Mouse (Mus musculus) heart, embryonic 14.5 days (tissue): ENCODE data around the gene Tnfaip6. TPM values are rescaled to one million over a fixed set of nuclear protein-coding genes. Genes with fewer than 3 reads are reported as not detected.

ENCODE experiments used
- ATAC-seq: fragments of 200-750 bp; cut with Nextera tagmentation; 2 replicates; pipeline ENCODE4 v1.8.0; 2017; ENCODE audit warnings: low read depth, moderate TSS enrichment; ENCODE audit not compliant: insufficient number of reproducible peaks, insufficient read depth, low FRiP score
- H3K27ac ChIP-seq, 2 experiments: fragments of 200-500 bp in 1 of 2; fragments of 300-500 bp in 1 of 2; sonication (generic) in 1 of 2; replicated peaks in 1 of 2; 2 replicates each; pipeline ENCODE4 v1.5.1; 2012 to 2014; ENCODE audit warnings: low read depth in 2 of 2, low read length in 2 of 2, control low read depth in 1 of 2, mild to moderate bottlenecking in 1 of 2, mixed read lengths in 1 of 2; ENCODE audit not compliant: control insufficient read depth in 1 of 2, insufficient read depth in 1 of 2
- H3K27me3 ChIP-seq: fragments of 300-500 bp; sonication (generic); 2 replicates; pipeline ENCODE4 v1.6.1; 2014; ENCODE audit warnings: mild to moderate bottlenecking, low read length, control low read depth; ENCODE audit not compliant: control insufficient read depth, insufficient read depth
- H3K36me3 ChIP-seq: fragments of 300-500 bp; sonication (generic); 2 replicates; pipeline ENCODE4 v1.6.1; 2014; ENCODE audit warnings: mild to moderate bottlenecking, control low read depth, low read length, mixed read lengths; ENCODE audit not compliant: control insufficient read depth, insufficient read depth
- H3K4me1 ChIP-seq, 2 experiments: fragments of 200-500 bp in 1 of 2; fragments of 300-500 bp in 1 of 2; sonication (generic) in 1 of 2; 2 replicates each; pipeline ENCODE4 v1.6.1; 2012 to 2014; ENCODE audit warnings: low read length in 2 of 2, control low read depth in 1 of 2, mixed read lengths in 1 of 2; ENCODE audit not compliant: control insufficient read depth in 2 of 2, insufficient read depth in 2 of 2
- H3K4me2 ChIP-seq: fragments of 300-500 bp; sonication (generic); 2 replicates; pipeline ENCODE4 v1.6.1; 2014; ENCODE audit warnings: mild to moderate bottlenecking, low read length
- H3K4me3 ChIP-seq, 2 experiments: fragments of 200-500 bp in 1 of 2; fragments of 300-500 bp in 1 of 2; sonication (generic) in 1 of 2; 2 replicates each; pipeline ENCODE4 v1.5.1; 2012 to 2014; ENCODE audit warnings: low read length in 2 of 2, mild to moderate bottlenecking in 2 of 2, control low read depth in 1 of 2, low read depth in 1 of 2, moderate library complexity in 1 of 2; ENCODE audit not compliant: control insufficient read depth in 1 of 2, insufficient read depth in 1 of 2
- H3K9ac ChIP-seq: fragments of 300-500 bp; sonication (generic); 2 replicates; pipeline ENCODE4 v1.6.1; 2014; ENCODE audit warnings: mild to moderate bottlenecking, low read length
- H3K9me3 ChIP-seq: fragments of 300-500 bp; sonication (generic); 2 replicates; pipeline ENCODE4 v1.6.1; 2016; ENCODE audit warnings: low read length, control low read depth; ENCODE audit not compliant: control insufficient read depth
- WGBS: fragments of 180-500 bp; shearing (Covaris S2); extraction: QIAGEN DNeasy Blood & Tissue Kit; methylation state at CpG from one replicate; pipeline ENCODE4 v1.1.7; 2014; 5-methylcytosine and 5-hydroxymethylcytosine counted together
- polyA plus RNA-seq: library from polyadenylated mRNA; unstranded; fragments of >200 nt; fragmentation: Nextera tagmentation; extraction: Ambion mirVana; gene quantifications from 2 replicates; pipeline ENCODE4 v1.2.1, GENCODE M21; 2014

The Tnfaip6 gene
- polyA plus RNA-seq, 1 experiment from 2014 or later = 2.5 TPM

DNA sequence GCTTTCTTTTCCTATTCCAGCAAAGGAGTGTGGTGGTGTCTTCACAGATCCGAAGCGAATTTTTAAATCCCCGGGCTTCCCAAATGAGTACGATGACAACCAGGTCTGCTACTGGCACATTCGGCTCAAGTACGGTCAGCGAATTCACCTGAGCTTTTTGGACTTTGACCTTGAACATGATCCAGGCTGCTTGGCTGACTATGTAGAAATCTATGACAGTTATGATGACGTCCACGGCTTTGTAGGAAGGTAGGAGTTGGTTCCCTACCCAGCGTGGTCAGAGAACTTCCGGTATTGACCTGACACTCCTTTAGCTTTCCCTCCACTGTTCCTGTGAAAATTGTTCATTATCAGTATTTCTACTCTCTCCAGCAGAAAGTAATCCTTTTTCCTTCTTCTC, 13.0 kb downstream of the Tnfaip6 start:
- H3K36me3 ChIP-seq = no peaks in the 10 kb centered on the region
- H3K27ac ChIP-seq = no peak overlapping the region
- ATAC-seq = no peak
- no peaks in the 10 kb centered on the region for H3K27me3 ChIP-seq
- H3K4me3 ChIP-seq = no peak overlapping the region
- no peak overlapping the region for H3K4me2 ChIP-seq
- no peaks in the 10 kb centered on the region for H3K9me3 ChIP-seq
- H3K4me1 ChIP-seq = peaks cover 0 to 15% of the 10 kb centered on the region in 2 experiments; a peak in 2 of 4 replicates
- WGBS = 89% methylated on average over 11 of the region's 11 CpGs
- no peak overlapping the region for H3K9ac ChIP-seq

DNA sequence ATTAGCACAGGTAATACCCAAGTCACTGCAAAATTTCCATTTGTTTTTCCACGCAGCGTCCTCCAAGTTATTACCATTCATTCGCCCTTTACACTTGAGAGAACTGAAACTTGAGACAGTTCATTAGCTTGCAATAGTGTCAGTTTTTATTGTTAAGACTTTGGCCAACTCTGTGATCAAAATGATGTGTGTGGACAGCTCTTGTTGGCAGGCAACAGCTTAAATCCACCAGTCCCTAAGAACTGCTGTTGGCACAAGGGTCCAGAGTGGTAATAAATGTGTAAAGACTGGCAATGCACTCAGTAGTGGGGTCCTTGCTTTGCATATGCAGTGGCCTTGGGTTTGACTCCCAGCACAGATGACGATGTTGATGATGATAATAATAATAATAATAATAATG, 14.5 kb downstream of the Tnfaip6 start:
- no peak overlapping the region for H3K4me3 ChIP-seq
- no peaks in the 10 kb centered on the region for H3K9me3 ChIP-seq
- H3K9ac ChIP-seq = no peak overlapping the region
- no peak for ATAC-seq
- no peaks in the 10 kb centered on the region for H3K36me3 ChIP-seq
- 92% methylated on average over 4 of the region's 4 CpGs for WGBS
- H3K27me3 ChIP-seq = no peaks in the 10 kb centered on the region
- no peak overlapping the region for H3K27ac ChIP-seq
- H3K4me2 ChIP-seq = no peak overlapping the region
- H3K4me1 ChIP-seq = peaks cover 0 to 15% of the 10 kb centered on the region in 2 experiments; a peak in 2 of 4 replicates

DNA sequence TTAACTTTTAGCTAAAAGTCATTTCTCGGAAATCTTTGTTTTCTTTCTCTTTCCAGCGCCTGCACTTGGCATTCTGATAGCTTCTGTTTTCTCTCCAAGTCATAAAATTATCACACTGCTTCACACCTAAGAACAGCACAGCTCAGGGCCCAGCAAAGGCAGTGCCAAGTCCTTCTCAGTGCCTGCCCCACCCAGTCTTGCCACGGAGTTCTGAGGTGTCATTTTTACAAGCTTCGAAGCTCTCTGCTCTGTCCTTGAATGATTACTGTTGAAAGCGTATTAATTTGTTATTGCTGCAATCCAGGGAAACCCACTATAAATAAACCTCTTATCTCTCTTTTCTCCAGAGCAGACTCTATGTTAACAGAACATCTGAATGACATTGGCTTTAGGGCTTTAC, 15.7 kb downstream of the Tnfaip6 start:
- H3K27me3 ChIP-seq = no peaks in the 10 kb centered on the region
- no peaks in the 10 kb centered on the region for H3K36me3 ChIP-seq
- no peak overlapping the region for H3K4me3 ChIP-seq
- peak; percentile 35; the same call in 1 of the 2 replicates for ATAC-seq
- 0 out of 2 replicates have a peak overlapping the region, but pooled peaks have one; percentile 8 for H3K9ac ChIP-seq
- H3K27ac ChIP-seq = peak overlapping the region; percentile 67 to 73
- H3K9me3 ChIP-seq = no peaks in the 10 kb centered on the region
- H3K4me1 ChIP-seq = peaks cover 0 to 15% of the 10 kb centered on the region in 2 experiments; a peak in 2 of 4 replicates
- 12% methylated on average over 5 of the region's 5 CpGs for WGBS
- H3K4me2 ChIP-seq = peak overlapping the region; percentile 40

DNA sequence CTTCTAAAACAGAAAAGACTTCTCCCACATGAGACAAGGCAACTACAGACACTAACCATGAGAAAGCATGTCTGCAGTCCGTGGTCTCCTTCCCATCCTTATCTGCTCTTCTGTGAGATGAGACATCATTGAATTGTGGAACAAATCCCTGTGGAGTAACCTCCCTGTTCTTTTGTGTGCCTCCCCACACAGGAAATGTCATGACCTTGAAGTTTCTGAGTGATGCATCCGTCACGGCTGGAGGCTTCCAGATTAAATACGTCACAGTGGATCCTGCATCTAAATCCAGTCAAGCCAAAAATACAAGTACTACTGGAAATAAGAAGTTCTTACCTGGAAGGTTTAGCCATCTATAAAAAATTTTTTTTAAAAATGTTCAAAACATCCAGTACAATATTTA, 17.8 kb downstream of the Tnfaip6 start:
- no peaks in the 10 kb centered on the region for H3K36me3 ChIP-seq
- no peak overlapping the region for H3K4me3 ChIP-seq
- no peak overlapping the region for H3K4me2 ChIP-seq
- no peaks in the 10 kb centered on the region for H3K9me3 ChIP-seq
- H3K4me1 ChIP-seq = peaks cover 0 to 15% of the 10 kb centered on the region in 2 experiments; a peak in 2 of 4 replicates
- 0 out of 4 replicates have a peak overlapping the region, but pooled peaks of 1 of the 2 experiments have one; percentile 10 for H3K27ac ChIP-seq
- no peak for ATAC-seq
- H3K9ac ChIP-seq = no peak overlapping the region
- H3K27me3 ChIP-seq = no peaks in the 10 kb centered on the region
- WGBS = 13% methylated on average over 4 of the region's 4 CpGs

DNA sequence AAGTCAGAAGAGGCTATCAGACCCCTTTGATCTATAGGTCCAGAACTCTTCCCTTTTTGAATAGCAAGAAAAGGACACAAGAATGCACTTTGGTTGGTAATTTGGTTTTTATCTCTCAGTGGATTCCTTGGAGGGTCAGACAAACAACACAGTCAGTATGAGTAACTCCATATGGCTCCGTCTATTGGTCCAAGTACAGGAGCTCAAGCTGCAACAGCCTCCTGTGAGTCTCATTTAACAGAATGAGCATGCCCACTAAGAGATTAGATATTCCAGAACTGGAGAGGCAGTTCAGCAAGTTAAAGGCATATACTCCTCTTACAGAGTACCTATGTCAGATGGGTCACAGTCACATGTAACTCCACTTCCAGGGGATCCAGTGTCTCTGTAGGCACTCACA, 19.3 kb downstream of the Tnfaip6 start:
- no peaks in the 10 kb centered on the region for H3K36me3 ChIP-seq
- ATAC-seq = no peak
- H3K4me1 ChIP-seq = peaks cover 0 to 15% of the 10 kb centered on the region in 2 experiments; a peak in 2 of 4 replicates
- H3K4me2 ChIP-seq = no peak overlapping the region
- H3K9me3 ChIP-seq = no peaks in the 10 kb centered on the region
- H3K4me3 ChIP-seq = no peak overlapping the region
- WGBS = 41% methylated on average over 1 of the region's 1 CpGs
- H3K27me3 ChIP-seq = no peaks in the 10 kb centered on the region
- H3K9ac ChIP-seq = no peak overlapping the region
- no peak overlapping the region for H3K27ac ChIP-seq

DNA sequence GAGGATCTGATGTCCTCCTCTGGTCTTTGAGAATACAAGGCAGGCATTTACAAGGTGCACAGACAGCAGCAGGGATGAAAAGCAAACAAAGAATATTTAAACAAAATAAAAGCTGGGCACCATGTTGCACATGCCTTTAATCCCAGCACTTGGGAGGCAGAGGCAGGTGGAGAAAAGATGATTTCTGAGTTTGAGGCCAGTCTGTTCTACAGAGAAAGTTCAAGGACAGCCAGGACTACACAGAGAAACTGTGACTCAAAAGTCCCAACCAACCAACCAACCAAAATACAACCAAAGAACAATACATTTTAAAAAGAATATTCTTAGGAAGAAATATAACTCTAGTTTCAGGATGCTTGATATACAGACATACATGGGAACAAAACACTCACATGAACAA, 19.9 kb downstream of the Tnfaip6 start:
- ATAC-seq = no peak
- Histone ChIP-seq H3K4me3 (no peak overlapping the region), H3K27me3 (no peaks in the 10 kb centered on the region), H3K4me1 (peaks cover 0 to 15% of the 10 kb centered on the region in 2 experiments; a peak in 2 of 4 replicates), H3K27ac (no peak overlapping the region), H3K9me3 (no peaks in the 10 kb centered on the region), H3K36me3 (no peaks in the 10 kb centered on the region), H3K4me2 (no peak overlapping the region), H3K9ac (no peak overlapping the region)

DNA sequence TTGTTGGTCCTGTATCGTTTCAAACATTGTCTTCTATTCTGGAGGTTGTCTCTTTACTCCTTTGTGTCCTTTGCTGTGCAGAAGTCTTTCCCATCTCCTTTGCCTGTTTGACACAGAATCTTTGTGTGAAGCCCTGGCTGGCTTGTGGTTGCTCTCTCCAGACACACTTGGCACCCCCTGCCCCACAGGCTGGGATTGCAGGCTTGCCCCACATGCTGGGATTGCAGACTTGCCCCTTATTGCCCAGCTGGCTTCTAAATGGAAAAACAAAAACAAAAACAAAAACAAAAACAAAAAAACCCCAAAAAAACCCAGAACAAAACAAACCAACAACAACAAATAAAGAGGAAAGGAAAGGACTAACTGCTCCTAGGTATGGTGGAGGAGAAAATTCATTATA, 30.8 kb downstream of the Tnfaip6 start:
- ATAC-seq = no peak
- Histone ChIP-seq H3K9me3 (no peaks in the 10 kb centered on the region), H3K9ac (no peak overlapping the region), H3K4me1 (0 out of 4 replicates have a peak, but pooled peaks cover 0 to 5% of the 10 kb centered on the region in 2 experiments), H3K36me3 (no peaks in the 10 kb centered on the region), H3K27me3 (no peaks in the 10 kb centered on the region), H3K4me2 (no peak overlapping the region), H3K27ac (no peak overlapping the region), H3K4me3 (no peak overlapping the region)
- 75% methylated on average over 1 of the region's 1 CpGs for WGBS

DNA sequence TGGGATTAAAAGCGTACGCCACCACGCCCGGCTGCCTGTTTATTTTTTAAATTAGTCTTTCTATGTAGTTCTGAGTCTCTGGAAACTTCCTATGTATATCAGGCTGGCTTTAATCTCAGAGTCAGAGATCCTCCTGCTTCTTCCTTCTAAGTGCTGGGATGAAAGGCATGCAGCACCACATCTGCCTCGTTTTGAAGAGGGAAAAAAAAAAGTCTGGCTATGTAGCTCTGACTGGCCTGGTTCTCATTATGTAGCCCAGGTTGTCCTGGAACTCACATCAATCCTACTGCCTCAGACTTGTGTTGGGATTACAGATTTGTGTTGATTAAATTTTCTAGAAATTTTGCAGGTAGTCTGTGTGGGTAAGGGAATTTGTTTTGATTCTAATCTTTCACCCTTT, 33.0 kb downstream of the Tnfaip6 start:
- H3K9ac ChIP-seq = no peak overlapping the region
- H3K27ac ChIP-seq = no peak overlapping the region
- H3K4me2 ChIP-seq = no peak overlapping the region
- H3K27me3 ChIP-seq = no peaks in the 10 kb centered on the region
- H3K36me3 ChIP-seq = peaks cover 16% of the 10 kb centered on the region
- WGBS = 86% methylated on average over 5 of the region's 5 CpGs
- no peaks in the 10 kb centered on the region for H3K9me3 ChIP-seq
- ATAC-seq = no peak
- no peak overlapping the region for H3K4me3 ChIP-seq
- peaks cover 0 to 15% of the 10 kb centered on the region in 2 experiments; a peak in 2 of 4 replicates for H3K4me1 ChIP-seq
